Mouse (Mus musculus) erythroblast, embryonic 14.5 days (primary cell): ENCODE measurements around the gene Ctsd.

Experiments
- GATA1 ChIP-seq: IDR thresholded peaks from 2 replicates; pipeline ENCODE4 v1.6.1; 2012; ENCODE audit warnings: low read length, inconsistent platforms, mixed read lengths
- TAL1 ChIP-seq: IDR thresholded peaks from 3 replicates; pipeline ENCODE4 v1.6.1; 2012; ENCODE audit warnings: low read length, inconsistent platforms, mixed read lengths

- TF ChIP-seq GATA1 (no peak), TAL1 (no peak)
Measured at GRCm38 (mm10) chr7:142375261-142375724, 12.5 kb downstream of the Ctsd start.
